Mouse (Mus musculus) olfactory bulb, adult 2 months (tissue): ENCODE results near the gene BC017158.

ENCODE experiments used
- CTCF ChIP-seq: fragments of 200-500 bp; IDR thresholded peaks from 2 replicates; pipeline ENCODE4 v1.5.1; 2012; ENCODE audit warnings: low read depth, mild to moderate bottlenecking, low read length, moderate library complexity; ENCODE audit not compliant: insufficient read depth
- POLR2A ChIP-seq: fragments of 200-500 bp; IDR thresholded peaks from 2 replicates; pipeline ENCODE4 v1.6.1; 2012; ENCODE audit warnings: mild to moderate bottlenecking, low read depth, low read length, moderate library complexity; ENCODE audit not compliant: insufficient read depth

DNA sequence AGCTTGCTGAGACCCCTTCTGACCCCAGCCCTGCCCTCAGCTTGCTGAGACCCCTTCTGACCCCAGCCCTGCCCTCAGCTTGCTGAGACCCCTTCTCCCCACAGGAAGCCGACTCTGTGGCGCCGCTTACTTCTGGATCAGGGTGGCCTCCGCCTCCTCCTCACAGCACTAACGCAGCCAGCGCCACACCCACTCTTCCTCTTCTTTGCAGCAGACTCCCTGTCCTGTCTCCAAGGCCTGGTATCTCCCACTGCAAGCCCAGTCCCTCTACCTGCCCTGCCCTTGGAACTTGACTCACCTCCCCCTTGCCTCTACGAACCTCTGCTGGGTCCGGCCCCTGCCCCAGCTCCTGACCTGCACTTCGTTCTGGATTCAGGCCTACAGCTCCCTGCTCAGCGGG lies 54.0 kb downstream of the BC017158 start:
- TF ChIP-seq CTCF (no peak), POLR2A (no peak)
